Mouse (Mus musculus) large intestine, adult 2 months (tissue): Measurements from ENCODE around the gene Ctcf. TPM values are rescaled to one million over a fixed set of nuclear protein-coding genes. Genes with fewer than 3 reads are reported as not detected.
A peak's percentile ranks its signal among the peaks of the same experiment; 100 is the strongest.

Experiments used
- DNase-seq: peaks from one replicate; pipeline ENCODE4 v3.0.0-alpha.2; 2012; ENCODE audit warnings: low read depth, low spot score
- WGBS: fragments of 180-500 bp; shearing (Covaris S2); methylation state at CpG from one replicate; pipeline ENCODE4 v1.1.7; 2018; 5-methylcytosine and 5-hydroxymethylcytosine counted together
- polyA plus RNA-seq: library from polyadenylated mRNA; depleted of rRNA; stranded (reverse); fragments of >200 nt; gene quantifications from 2 replicates; pipeline ENCODE4 v1.2.3, GENCODE M21; 2012

Gene Ctcf
- polyA plus RNA-seq, 1 experiment = 9.2 TPM

DNA sequence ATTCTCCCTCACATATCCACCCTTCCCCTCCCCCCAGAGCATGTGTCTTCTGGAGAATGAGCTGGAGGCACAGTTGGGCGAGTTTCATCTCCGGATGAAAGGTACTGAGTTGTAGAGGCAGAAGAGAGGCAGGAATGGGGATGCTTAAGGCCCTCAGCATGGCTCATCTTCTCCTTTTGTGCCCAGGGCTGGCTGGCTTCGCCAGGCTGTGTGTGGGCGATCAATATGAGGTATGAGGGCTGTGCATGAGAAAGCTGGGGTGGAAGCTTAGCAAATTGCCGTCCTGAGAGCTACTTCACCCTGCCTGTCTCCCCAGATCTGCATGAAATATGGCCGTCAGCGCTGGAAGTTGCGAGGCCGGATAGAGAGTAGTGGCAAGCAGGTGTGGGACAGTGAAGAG is 20.4 kb upstream of the Ctcf start:
- WGBS = 95% methylated on average over 9 of the region's 9 CpGs
- DNase-seq = no peak

DNA sequence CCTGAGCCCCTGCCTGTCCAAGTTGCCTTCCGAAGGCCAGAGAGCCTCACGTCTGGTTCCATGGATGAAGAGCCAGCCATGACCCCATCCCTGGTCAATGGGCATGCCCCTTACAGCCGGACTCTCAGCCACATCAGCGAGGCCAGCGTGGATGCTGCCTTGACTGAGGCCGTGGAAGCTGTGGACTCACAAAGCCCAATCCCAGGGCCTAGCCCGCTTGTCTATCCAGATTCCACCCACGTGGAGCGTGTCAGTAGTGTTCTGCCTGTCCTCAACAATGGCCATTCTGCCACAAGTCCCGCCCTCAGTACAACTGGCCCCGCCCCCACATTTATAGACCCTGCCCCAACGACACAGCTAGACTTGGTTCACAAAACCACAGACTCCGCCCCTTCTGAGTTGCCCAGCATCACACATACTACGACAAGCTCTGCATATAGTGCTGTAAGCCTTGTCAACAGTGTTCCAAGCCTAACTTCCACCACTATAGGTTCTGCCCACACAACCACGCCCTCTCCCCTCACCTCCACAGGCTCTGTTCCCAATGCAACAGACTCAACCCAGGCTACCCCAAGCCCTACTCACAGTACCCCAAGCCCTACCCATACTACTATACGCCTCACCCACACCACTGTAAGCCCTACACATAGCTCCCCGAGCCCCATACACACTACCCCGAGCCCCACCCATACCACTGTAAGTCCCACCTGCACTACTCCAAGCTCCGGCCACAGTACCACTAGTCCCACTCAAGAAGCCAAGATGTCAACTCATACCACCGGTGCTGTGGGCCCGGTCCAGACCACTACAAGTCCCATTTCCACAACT is 18.7 kb upstream of the Ctcf start:
- WGBS = 83% methylated on average over 21 of the region's 21 CpGs
- DNase-seq = no peak

DNA sequence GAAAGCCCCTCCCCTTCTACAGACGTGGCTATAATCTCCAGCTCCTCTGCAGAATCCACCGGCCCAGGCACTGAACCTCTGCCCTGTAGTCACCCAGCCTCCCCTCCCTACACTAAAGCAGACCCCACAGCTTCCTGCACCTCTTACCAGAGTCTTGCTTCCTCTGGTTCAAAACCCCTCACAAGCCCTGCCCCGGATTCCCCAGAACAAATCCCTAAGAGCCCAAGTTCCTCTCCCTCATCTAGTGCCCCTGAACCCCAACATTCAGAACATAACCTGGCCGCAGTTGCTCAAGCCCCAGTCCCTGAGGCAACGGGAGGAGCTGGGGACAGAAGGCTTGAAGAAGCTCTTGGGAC is 18.1 kb upstream of the Ctcf start:
- no peak for DNase-seq
- WGBS = 89% methylated on average over 5 of the region's 5 CpGs

DNA sequence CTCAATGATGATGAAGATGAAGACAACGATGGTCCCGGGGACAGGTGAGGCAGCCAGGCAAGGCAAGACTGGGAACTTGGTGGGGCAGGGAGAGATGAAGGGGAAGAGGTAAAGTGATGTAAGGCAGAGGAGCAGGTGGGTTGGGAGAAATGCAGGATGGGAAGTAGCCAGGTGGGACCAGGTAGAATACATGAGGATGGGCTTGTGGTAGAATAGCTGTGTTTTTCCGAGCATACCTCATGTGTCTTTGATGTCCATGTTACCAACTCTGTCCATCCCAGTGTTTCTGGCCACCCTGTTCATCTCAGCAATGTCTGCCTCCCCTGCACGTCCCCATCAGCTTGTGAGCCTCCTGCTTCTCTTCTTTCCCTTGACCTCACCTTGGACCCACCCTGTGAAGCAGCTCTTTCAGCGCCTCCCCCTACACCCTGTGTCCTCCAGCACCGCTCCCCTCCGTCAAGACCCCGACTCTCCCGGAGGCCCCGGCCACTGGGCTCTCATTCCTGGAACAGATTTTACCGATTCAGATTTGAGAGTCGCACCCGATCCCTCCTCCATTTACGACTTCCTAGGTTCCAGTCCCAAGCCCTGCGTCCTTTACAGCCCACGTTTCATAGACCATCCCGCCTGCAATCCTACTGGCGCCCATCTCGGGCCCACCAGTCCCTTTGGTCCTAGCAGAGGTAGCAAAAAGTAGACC is 17.3 kb upstream of the Ctcf start:
- WGBS = 91% methylated on average over 19 of the region's 19 CpGs
- DNase-seq = no peak

DNA sequence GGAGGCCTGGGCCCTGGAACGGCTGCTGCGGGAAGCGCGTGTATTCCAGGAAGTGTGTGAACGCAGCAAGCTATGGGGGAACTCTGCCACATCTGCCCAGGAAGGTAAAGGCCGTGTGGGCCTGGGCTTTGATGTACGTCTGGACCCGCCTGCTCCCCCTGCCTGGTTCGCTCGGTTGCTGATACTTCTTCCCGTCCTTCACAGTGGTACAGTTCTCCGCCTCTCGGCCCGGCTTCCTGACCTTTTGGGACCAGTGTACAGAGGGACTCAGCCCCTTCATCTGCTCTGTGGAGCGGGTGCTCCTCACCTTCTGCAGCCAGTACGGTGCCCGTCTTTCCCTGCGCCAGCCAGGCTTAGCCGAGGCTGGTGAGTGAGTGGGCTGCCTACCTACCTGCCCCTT is 16.2 kb upstream of the Ctcf start:
- no peak for DNase-seq
- WGBS = 89% methylated on average over 19 of the region's 19 CpGs

DNA sequence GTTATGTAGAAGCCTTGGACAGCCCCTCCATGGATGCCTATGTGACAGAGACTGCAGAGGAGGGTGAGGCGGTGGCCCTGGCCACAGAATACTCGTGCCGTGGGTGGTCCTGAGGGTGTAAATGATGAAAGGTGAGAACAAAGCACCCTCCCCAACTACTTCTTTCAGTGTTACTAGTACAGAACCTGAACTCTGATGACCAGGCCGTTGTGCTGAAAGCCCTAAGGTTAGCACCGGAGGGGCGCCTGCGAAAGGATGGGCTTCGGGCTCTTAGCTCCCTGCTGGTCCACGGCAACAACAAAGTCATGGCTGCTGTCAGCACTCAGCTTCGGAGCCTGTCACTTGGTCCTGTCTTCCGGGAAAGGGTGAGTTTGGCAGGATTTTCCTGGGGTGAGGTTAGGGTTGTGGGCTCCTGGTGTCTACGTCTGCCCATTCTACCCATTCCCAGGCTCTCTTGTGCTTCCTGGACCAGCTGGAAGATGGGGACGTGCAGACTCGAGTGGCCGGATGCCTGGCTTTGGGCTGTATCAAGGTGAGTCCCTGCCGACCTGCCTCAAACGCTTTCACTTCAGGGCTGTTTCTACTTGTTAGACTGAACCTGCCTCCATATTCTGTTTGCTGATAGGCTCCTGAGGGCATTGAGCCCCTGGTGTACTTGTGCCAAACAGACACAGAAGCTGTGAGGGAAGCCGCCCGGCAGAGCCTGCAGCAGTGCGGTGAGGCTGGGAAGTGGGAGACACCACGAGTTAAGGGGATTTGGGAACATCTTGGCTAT is 15.2 kb upstream of the Ctcf start:
- WGBS = 90% methylated on average over 21 of the region's 21 CpGs

DNA sequence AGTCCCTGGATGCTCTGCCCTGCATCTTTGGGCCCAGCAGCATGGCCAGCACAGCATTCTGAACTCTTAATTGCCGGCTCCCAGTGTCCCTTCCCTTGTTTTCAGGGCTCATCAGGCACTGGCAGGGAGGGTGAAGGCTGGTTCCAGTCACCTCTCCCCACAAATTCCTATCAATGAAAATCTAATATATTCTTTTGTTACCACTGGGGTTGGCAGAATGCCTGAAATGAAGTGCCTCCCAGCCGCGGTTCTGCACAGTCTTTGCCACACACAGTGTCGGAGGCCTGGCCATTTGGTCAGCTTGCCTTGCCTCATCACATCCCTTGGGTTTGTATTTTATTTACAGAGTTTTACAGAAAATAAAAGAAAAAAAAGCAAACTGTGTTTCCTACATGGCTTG is 14.5 kb upstream of the Ctcf start:
- no peak for DNase-seq
- 61% methylated on average over 4 of the region's 4 CpGs for whole genome bisulfite sequencing

More for the DNA sequence above, 15.2 kb upstream of the Ctcf start:
- no peak for DNase-seq

DNA sequence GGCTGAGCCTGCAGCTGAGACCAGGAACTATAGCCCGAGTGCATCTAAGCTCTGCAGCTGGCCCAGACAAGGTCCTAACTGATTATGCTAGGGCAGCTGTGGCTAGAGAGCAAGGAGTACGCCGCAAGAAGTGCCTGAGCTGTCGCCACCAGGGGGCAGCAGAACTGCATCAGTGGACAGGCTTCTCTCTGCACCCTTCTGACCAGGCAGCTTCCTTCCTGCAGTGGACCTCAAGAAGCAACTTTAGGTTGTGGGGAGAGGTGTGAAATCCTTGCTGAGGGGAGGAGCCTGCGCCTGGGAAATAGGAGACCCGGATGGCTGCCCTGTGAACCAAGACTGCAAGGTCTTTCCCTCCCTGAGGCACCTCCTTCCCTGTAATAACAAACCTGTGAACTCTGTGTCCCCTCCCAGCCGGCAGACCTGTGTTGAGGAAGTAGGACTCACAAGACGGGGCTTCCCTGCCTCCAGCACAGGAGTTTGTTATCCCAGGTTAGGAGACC is 13.9 kb upstream of the Ctcf start:
- peak; percentile 91 for DNase-seq
- 2% methylated on average over 8 of the region's 8 CpGs for WGBS

DNA sequence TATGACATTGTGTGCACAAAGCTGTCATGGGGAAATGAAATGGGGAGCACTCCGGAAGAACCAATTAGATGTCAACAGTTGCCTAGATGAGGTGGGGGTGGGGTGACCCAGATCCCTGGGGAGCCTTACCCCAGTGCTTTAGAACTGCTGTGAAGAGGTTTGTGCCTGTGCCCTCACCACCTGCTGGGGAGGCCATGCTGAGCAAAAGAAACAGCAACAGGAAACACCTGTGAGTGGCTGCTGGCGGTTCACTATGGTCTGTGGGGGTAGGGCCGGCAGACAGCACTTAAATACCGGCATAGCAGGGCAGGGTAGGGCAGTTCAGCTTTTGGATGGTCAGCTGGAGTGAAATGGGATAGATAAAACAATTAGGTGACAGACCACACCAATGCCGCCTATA is 13.2 kb upstream of the Ctcf start:
- no peak for DNase-seq
- 35% methylated on average over 5 of the region's 5 CpGs for whole genome bisulfite sequencing

DNA sequence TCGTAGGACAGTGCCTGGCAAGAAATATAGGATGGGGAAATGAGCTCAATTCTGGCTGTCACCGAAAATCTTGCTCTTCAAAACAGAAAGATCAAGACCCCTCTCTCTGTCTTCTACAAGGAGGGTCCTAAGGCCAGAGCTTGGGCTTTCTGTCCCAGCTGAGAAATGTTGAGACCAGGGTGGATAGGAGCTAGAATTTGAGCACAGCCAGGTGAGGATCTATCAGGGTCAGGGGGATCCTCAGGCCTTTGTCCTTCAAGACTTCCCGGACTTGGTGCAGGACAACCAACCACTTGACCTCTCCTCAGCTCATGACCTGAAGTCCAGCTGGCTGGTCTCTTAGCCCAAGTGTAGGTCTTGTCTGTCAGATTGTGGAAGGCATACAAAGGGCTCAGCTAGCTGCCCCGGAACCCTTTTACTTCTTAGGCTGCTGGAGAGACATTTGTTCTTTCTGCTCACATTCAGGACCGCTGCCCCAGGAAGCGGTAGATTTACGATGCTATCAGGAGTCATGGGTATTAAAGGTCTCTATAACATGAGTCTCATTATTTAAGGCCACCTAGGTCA is 12.6 kb upstream of the Ctcf start:
- 63% methylated on average over 7 of the region's 7 CpGs for WGBS
- DNase-seq = no peak

DNA sequence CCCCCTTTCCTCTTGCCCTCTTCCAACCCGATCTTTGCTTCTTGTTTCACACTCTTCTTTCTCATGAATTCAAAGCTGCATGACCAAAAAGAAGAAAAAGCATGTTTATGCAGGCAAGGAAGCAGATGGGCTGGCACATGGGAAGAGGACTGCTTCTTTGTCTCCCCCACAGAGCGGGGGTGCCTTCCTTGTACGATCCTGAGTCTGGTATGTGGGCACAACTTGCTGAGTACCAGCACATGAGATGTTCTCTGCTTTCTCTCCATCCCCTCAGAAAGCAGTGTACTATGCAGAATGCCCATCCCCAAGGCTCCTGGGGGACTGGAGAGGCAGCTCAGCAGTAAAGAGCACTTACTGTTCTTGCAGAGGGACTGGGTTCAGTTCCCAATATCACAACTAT is 12.0 kb upstream of the Ctcf start:
- 63% methylated on average over 3 of the region's 3 CpGs for WGBS
- no peak for DNase-seq

DNA sequence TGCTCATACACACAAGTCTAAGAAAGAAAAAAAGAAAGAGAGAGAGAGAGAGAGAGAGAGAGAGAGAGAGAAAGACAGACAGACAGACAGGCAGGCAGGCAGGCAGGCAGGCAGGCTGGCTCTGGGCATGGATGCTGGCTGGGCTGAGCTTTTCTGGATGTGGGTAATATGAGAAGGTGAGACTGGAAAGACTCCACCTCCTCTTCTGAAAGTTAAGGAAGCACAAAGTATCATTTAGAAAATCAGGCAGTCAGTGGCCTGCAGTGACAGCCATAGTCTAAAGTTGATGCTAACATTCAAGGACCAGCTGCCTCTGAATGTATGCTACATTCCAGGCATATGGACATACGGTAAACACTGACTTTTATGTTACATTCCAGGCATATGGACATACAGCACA is 11.5 kb upstream of the Ctcf start:
- no peak for DNase-seq
- WGBS = 67% methylated on average over 1 of the region's 1 CpGs

DNA sequence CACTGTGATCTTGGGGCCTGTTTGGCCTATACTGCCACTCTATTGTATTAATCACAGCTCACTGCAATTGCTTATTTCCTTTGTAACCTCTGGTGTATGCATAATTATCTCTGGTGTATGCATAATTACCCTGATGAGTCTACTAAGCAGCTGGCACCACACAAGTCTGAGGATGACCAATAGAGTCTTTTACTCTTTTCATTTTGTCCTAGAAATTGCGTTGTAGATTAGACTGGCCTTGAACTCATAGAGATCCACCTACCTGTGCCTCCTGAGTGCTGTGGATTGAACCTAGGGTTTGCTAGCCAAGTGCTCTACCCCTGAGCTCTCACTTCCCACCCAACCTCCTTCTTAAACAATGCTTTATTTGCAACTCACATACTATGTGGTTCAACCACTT is 10.3 kb upstream of the Ctcf start:
- WGBS = 77% methylated on average over 1 of the region's 1 CpGs
- DNase-seq = no peak

DNA sequence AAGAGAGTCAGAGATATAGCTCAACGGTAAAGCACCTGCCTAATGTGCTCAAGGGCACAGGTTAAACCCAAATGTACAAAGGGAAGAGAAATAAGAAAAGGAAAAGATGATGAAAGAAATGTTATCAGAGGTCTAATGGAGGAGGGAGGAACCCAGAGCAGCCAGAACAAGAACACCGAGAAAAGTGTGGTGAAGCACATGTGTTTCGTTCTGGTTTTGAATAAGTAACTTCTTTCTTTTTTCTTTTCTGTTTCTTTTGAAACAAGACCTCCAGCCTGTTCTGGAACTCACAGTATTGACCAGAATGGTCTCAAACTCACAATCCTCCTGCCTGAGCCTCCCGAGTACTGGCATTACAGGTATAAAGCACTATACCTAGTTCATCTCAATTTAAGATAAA is 7.0 kb upstream of the Ctcf start:
- whole genome bisulfite sequencing = 79% methylated on average over 4 of the region's 4 CpGs
- no peak for DNase-seq

DNA sequence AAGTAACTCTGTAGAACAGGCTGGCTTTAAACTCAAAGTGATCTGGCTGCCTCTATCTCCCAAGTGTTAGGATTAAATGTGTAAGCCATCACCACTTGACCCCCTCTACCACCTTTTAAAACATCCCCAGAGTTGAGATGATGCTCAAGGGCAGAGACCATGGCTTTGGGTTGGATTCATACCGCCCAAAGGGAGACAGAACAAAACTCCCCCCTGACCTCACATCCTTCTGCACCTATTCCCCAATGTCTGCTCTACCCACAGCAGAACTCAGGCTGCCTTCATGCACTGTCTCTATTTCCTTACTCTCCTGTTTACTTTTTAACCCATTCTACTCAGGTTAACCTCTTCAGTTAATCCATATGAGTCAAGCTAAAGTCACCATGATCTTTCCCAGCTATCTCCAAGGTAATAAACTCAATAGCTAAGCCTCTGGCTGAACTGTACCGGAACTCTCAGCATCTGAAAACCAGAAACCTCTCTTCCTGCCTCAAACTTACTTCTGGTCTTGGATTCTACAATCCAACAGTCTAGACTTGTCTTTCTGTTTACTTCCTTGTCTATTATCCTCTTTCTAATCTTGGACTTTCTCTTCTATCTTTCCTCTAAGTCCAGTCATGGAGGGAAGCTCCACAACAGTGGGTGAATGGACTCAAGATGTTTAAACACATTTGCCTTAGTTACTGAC is 1.5 kb upstream of the Ctcf start:
- DNase-seq = no peak
- WGBS = 53% methylated on average over 2 of the region's 2 CpGs

DNA sequence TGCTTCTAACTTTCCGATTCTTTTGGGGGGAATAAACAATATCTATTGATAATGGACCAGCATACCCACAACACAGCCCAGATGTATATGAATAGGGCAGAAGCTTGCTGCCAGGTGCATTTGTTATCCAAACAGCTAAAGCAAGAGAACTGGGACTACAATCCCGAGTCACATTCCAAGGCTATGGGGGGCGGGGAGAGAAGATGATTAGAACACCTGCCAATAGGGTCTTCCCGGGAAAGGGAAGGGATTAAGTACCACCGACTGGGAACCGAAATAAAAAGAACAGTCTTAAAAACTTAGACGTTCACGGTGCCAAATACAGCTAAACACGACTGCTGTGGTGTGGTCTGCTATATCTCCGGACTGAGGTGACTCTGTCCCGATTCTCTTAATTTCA is 887 bp upstream of the Ctcf start:
- DNase-seq = no peak
- 2% methylated on average over 11 of the region's 11 CpGs for WGBS

DNA sequence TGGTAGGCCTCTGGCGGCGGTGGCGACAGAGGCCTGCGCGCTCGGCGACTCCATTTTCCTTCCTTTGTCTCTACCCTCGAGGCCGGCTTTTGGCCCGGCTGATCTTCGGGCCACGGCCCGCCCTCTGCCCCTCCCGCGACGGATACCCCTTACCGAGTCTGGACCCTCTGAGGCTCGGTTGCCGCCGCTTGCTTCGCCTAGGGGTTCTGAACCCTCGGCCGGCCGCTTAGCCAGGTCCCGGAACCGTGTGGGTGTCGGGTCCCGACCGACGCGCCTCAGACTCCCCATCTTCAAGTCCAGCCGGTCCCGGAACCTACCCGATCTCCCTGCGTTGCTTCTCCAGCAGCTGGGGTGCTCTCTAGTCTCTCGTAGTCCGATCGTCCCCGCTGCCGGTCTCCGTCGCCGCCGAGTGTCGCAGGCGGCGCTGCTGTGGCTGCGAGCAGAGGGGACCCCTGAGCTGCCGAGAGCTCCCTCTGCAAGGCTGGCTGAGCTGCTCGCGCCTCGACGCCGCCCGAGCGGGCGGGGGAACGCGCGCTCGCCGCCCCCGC is 669 bp downstream of the Ctcf start, which contains the start of gene Agrp:
Gene Agrp, minus strand, starts transcription at position 431 of the 548 bp plus-strand sequence.
- DNase-seq = no peak
- WGBS = 1% methylated on average over 61 of the region's 63 CpGs

DNA sequence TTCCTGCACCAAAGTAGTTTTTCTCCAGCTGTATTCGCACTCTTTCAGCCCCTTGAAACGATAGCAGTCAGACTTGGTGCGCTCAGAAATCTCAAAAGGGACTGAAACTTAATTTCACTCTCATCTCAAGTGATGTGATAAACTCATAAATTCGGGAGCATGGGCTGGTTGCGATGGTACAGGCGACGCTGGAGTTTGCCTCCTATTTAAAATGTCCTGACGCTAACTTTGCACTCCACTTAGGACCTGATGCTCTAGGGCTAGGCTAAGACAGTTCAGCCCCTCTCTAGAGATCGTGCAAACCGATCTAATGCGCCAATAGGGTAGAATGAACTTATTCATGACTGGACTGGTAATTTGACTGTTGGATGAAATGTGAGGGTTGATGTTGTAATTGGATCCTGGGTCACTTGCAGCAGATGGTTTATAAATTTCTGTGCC is 1.3 kb downstream of the Ctcf start:
- DNase-seq = no peak
- WGBS = 0% methylated on average over 11 of the region's 11 CpGs

DNA sequence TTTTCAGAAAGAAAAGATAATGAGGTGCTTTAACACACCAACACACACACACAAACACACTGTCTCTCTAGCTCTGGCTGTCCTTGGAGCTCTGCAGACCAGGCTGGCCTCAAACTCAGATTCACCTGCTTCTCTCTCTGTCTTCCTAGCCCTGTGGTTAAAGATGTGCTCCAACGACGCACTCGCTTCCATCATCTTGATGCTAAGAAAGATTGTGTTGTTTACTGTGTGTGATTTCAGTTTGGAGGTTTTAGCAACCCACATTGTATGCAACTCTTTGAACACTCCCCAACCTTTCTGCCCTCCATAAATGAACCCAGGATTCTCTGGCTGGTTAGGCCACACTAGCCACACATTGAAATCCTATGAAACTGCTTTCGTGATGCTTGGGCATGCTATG is 2.1 kb downstream of the Ctcf start:
- 72% methylated on average over 4 of the region's 4 CpGs for WGBS
- DNase-seq = no peak
